Mouse (Mus musculus): ENCODE measurements around the gene Wipf2.

GRCm38 (mm10) chr11:98907437-98908173, 44.2 kb downstream of the Wipf2 start, which contains the start of gene Cdc6:
- TF ChIP-seq GATA1 (IDR thresholded peaks at IDR 0.05; ENCODE audit: low read length) (no peak), TAL1 (IDR thresholded peaks at IDR 0.05; ENCODE audit: low read length) (no peak)
